Mouse (Mus musculus): Measurements from ENCODE around the gene Rpn1. TPM values are rescaled to one million over a fixed set of nuclear protein-coding genes. Genes with fewer than 3 reads are reported as not detected.

Gene Rpn1
- polyA plus RNA-seq (2015; fragmentation: Nextera tagmentation; extraction: Ambion mirVana): 310 and 326 TPM in 2 replicates

DNA sequence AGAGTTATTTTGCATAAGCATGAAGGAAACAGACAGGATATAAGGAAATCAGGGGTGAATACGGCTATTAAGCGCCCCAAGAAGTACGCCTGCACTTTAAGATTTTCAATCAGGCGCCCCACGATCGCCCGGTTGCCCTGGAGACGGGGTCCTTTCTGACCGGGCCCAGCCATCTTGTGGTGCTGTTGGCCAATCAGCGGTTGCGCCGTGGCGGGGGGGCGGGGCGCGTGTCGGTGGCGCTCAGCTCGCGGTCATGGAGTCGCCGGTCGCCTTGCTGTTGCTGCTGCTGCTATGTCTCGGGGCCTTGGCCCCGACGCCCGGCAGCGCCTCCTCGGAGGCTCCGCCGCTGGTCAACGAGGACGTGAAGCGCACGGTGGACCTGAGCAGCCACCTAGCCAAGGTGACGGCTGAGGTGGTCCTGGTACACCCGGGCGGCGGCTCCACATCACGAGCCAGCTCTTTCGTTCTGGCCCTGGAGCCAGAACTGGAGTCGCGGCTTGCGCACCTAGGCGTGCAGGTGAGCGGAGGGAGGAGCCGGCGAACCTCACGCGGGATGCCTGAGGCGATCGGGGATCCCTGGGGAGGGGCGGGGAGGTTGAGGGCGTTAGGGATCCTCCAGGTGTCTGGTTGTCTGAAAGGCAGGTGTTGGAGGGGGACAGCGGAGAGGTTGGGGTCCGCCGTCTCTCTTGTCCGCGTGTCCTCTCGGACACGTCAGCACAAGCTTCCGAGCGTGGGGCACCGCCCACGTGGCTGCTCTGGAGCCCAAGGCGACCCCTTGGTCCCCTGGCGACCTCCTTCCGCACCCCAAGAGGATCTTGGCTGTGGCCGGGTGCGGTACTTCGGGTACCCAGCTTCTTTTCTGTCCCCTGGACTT is at the start of gene Rpn1:
Gene Rpn1 (plus strand): TSS at position 205 of the 874 bp plus-strand sequence.
- Histone ChIP-seq H3K4me1 (peaks cover 30% of the 10 kb centered on the region), H3K9ac (peak within 1 kb of the TSS; percentile 97), H3K4me2 (peak within 1 kb of the TSS; percentile 91), H3K4me3 (peak within 1 kb of the TSS; percentile 97), H3K36me3 (replicated peaks) (0 out of 2 replicates have a peak, but pooled peaks cover 5% of the 10 kb centered on the region), H3K27ac (peak within 1 kb of the TSS; percentile 87), H3K27me3 (replicated peaks) (no peaks in the 10 kb centered on the region), H3K9me3 (no peaks in the 10 kb centered on the region)
- peak; percentile 98 for ATAC-seq (replicated peaks)
- WGBS: 0% methylated on average over 71 of the region's 71 CpGs

DNA sequence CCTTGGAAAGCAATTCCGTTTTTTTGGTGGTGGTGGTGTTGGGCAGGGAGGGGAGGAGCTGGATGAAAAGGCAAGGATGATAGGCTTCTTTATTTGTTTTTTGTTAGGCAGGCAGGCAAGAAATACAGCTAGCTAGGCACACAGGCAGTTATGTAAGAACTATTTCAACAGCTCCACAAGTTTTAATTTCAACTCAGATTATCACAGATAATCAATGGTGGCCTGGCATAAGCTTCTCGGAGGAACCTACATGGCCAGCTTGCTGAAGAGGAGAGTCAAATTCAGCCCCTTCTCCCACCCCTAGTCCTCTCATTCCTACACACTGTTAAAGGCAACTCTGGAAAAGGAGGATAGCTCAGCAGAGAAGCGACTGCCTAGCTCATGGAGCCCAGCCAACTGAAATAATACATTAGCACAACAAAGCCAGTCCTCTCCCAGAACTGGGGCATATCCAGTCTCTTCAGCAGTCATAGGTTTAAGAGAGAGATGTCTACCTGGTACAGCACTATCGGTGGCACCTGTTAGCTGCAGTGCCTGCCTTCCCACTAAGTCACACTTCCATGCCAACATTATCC is 46.7 kb upstream of the Rpn1 start:
- H3K36me3 ChIP-seq (replicated peaks): 0 out of 2 replicates have a peak, but pooled peaks cover 5% of the 10 kb centered on the region
- H3K4me2 ChIP-seq: no peak overlapping the region
- ATAC-seq (replicated peaks): no peak
- no peak overlapping the region for H3K4me3 ChIP-seq
- 75% methylated on average over 4 of the region's 4 CpGs for WGBS
- no peaks in the 10 kb centered on the region for H3K27me3 ChIP-seq (replicated peaks)
- H3K9ac ChIP-seq: no peak overlapping the region
- no peak overlapping the region for H3K27ac ChIP-seq
- no peaks in the 10 kb centered on the region for H3K9me3 ChIP-seq
- H3K4me1 ChIP-seq: peaks cover 18% of the 10 kb centered on the region

DNA sequence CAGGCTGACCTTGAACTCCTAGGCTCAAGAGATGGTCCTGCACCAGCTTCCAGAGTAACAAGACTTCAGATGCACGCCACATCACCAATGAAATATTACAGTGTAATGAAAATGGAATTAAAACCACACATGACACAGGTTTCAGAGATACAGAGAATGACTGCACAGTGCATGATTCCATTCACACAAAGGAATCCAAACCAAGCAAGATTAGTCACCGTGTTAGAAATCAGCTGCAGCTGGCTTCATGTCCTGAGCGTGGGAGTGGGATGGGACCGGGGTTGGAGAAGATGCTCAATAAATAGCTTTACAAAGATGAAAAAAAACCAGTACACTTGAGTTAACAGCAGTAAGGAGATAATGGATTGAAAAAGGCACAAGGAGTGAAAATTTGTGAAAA is 44.9 kb upstream of the Rpn1 start:
- Histone ChIP-seq H3K4me2 (no peak overlapping the region), H3K9ac (no peak overlapping the region), H3K4me3 (no peak overlapping the region), H3K27me3 (replicated peaks) (no peaks in the 10 kb centered on the region), H3K4me1 (peaks cover 37% of the 10 kb centered on the region), H3K27ac (no peak overlapping the region), H3K36me3 (replicated peaks) (0 out of 2 replicates have a peak, but pooled peaks cover 5% of the 10 kb centered on the region), H3K9me3 (no peaks in the 10 kb centered on the region)
- 95% methylated on average over 4 of the region's 4 CpGs for WGBS
- ATAC-seq (replicated peaks): no peak

DNA sequence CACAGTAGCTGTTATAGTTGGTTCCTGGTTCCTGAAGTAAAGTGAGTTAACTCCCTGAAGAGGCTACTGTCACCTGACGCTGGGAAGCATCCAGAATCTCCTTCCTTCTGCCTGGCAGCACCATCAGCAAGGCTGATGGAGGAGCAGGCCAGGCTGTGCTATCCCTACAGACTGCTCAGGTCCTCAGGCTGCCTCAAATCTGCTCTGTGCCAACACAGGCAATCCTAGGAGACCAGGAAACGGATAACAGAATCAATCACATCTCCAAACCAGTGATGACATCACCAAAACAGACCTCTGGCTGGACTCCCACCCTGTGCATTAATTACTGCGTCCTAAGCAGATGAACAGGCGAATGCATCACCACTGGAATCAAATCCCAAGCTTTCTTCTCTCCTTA is 43.1 kb upstream of the Rpn1 start:
- no peak for ATAC-seq (replicated peaks)
- Histone ChIP-seq H3K4me3 (no peak overlapping the region), H3K9me3 (no peaks in the 10 kb centered on the region), H3K36me3 (replicated peaks) (0 out of 2 replicates have a peak, but pooled peaks cover 5% of the 10 kb centered on the region), H3K4me2 (no peak overlapping the region), H3K4me1 (peaks cover 37% of the 10 kb centered on the region), H3K27me3 (replicated peaks) (no peaks in the 10 kb centered on the region), H3K27ac (no peak overlapping the region), H3K9ac (no peak overlapping the region)
- 78% methylated on average over 4 of the region's 4 CpGs for WGBS

DNA sequence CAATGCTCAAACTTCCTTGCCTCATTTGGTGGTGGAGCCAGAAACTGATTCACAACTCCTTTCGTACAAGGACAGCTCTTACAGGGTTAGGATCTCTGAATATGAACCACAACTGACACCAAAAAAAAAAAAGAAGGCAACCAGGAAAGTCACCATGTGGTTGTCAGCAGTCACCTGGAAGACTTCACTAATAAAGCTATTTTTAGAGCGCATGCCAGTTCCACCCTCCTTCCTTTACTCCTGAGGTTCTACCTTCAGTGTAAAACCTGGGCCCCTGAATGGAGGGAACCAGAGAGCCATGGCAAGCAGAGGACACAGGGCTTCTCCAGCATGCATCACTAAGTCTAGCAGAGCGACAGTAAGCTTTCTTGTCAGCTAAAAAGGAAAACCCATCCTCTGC is 41.9 kb upstream of the Rpn1 start:
- H3K36me3 ChIP-seq (replicated peaks): 0 out of 2 replicates have a peak, but pooled peaks cover 5% of the 10 kb centered on the region
- H3K4me2 ChIP-seq: no peak overlapping the region
- H3K9me3 ChIP-seq: no peaks in the 10 kb centered on the region
- 0 out of 2 replicates have a peak, but pooled peaks cover 3% of the 10 kb centered on the region for H3K27me3 ChIP-seq (replicated peaks)
- H3K27ac ChIP-seq: no peak overlapping the region
- H3K4me3 ChIP-seq: no peak overlapping the region
- ATAC-seq (replicated peaks): no peak
- H3K9ac ChIP-seq: no peak overlapping the region
- 92% methylated on average over 3 of the region's 3 CpGs for WGBS
- H3K4me1 ChIP-seq: peaks cover 37% of the 10 kb centered on the region

DNA sequence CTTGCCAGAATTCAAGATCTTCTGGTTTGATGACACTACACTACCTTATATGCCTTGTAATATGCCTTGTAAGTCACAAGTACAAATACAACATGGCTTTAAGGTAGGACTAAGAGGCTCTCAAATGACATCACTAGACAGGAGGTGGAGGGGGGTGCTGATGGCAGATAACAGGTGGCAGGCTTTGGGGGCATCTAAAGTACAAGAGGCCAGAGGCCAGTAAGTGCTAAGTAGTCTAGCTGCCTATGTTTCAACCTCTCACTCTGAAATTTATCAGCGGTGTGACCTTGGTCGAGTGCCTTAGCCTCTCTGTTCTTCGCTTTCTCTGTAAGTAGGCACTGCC is 40.1 kb upstream of the Rpn1 start:
- Histone ChIP-seq H3K4me3 (peak overlapping the region; percentile 93), H3K9ac (peak overlapping the region; percentile 93), H3K36me3 (replicated peaks) (0 out of 2 replicates have a peak, but pooled peaks cover 2% of the 10 kb centered on the region), H3K4me1 (peaks cover 34% of the 10 kb centered on the region), H3K4me2 (peak overlapping the region; percentile 94), H3K27me3 (replicated peaks) (0 out of 2 replicates have a peak, but pooled peaks cover 13% of the 10 kb centered on the region), H3K9me3 (no peaks in the 10 kb centered on the region), H3K27ac (peak overlapping the region; percentile 89; the same call in 1 of the 2 replicates)
- 3% methylated on average over 3 of the region's 3 CpGs for WGBS
- no peak for ATAC-seq (replicated peaks)

DNA sequence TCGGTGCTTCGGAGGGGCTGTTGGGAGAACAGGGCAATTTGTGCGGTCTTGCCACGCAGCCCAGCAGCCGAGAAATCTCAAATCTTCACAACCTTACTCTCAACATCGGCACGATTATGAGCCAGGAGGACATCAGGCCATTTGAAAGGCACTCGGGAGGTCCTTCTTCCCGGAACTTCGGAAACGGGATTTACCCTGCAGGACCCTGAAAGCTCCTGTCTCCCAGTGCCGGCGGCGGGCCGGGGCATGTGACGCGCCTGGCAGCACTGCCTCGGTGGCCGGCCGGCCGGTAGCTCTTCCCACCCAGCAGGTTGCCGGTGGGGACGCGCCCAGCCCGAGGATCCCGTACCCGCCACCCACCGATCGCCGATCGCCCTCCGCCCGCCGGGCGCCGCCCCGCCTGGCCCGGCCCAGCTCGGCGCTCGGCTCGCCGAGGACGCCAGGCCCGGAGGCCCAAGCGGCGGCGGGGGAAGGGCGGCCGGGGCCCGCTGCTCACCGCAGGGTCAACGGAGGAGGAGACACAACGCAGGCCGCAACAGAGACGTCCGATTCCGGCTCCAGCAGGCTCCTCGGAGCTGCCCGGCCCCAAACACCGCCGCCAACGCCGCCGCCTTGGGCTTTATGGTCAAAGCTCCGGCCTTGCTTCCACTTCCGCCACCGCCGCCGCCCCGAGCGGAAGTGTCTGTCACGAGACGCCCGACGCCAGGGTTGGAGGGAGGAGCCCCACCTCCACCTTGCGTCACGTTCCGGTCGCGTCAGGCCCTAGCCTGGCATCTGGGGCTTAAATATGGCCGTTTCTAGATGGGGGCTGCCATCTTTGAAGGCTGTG is 39.5 kb upstream of the Rpn1 start, which contains the start of gene Rab7:
Gene Rab7 (minus strand): TSS at position 694 of the 829 bp plus-strand sequence.
- Histone ChIP-seq H3K4me2 (peak within 1 kb of the TSS; percentile 94), H3K9me3 (no peaks in the 10 kb centered on the region), H3K4me1 (peaks cover 34% of the 10 kb centered on the region), H3K9ac (peak within 1 kb of the TSS; percentile 93), H3K27me3 (replicated peaks) (0 out of 2 replicates have a peak, but pooled peaks cover 14% of the 10 kb centered on the region), H3K27ac (peak within 1 kb of the TSS; percentile 89), H3K36me3 (replicated peaks) (0 out of 2 replicates have a peak, but pooled peaks cover 2% of the 10 kb centered on the region), H3K4me3 (peak within 1 kb of the TSS; percentile 93)
- peak; percentile 99 for ATAC-seq (replicated peaks)
- under 1% methylated on average over 82 of the region's 82 CpGs for WGBS

DNA sequence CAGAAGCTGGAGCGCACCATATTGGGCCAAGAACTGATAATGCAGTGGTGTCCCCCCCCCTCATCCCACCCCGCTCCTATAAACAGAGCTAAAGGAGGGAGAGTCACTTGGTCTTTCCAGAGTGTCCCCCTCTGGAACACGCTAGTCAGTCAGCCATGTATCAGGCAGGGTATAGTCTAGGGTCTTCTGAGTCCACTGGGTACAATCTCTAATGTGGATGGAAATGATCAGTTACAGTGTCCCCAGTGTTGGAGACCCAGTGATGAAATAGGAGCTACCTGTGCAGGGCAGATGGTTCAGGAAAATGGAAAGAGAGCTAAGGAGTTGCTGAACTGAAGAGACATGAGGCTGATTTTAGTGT is 38.9 kb upstream of the Rpn1 start:
- H3K4me3 ChIP-seq: peak overlapping the region; percentile 93
- H3K4me2 ChIP-seq: peak overlapping the region; percentile 22
- H3K27me3 ChIP-seq (replicated peaks): peaks cover 17% of the 10 kb centered on the region
- H3K4me1 ChIP-seq: peaks cover 34% of the 10 kb centered on the region
- peak overlapping the region; percentile 51 for H3K27ac ChIP-seq
- no peak for ATAC-seq (replicated peaks)
- no peaks in the 10 kb centered on the region for H3K9me3 ChIP-seq
- H3K9ac ChIP-seq: no peak overlapping the region
- WGBS: 29% methylated on average over 3 of the region's 3 CpGs
- H3K36me3 ChIP-seq (replicated peaks): 0 out of 2 replicates have a peak, but pooled peaks cover 2% of the 10 kb centered on the region

DNA sequence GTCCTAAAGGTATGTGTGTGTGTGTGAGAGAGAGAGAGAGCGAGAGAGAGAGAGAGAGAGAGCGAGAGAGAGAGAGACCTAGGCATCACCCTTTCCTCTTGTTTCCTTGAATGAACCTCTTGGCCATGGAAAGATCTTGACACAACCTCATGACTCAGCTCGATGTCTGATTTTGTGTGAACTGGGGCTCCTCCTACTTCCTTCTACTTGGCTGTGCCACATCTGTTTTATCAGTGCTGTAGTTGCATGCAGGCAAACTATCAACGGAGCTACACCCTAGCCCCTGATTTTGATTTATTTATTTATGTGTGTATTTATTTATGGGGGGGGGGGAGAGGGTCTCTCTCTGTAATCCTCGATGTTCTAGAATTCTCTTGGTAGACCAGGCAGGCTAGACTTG is 36.4 kb upstream of the Rpn1 start:
- peaks cover 16% of the 10 kb centered on the region for H3K4me1 ChIP-seq
- ATAC-seq (replicated peaks): no peak
- no peak overlapping the region for H3K9ac ChIP-seq
- no peak overlapping the region for H3K27ac ChIP-seq
- 87% methylated on average over 5 of the region's 5 CpGs for WGBS
- no peaks in the 10 kb centered on the region for H3K36me3 ChIP-seq (replicated peaks)
- H3K4me3 ChIP-seq: no peak overlapping the region
- peaks cover 23% of the 10 kb centered on the region for H3K27me3 ChIP-seq (replicated peaks)
- H3K9me3 ChIP-seq: no peaks in the 10 kb centered on the region
- H3K4me2 ChIP-seq: no peak overlapping the region

DNA sequence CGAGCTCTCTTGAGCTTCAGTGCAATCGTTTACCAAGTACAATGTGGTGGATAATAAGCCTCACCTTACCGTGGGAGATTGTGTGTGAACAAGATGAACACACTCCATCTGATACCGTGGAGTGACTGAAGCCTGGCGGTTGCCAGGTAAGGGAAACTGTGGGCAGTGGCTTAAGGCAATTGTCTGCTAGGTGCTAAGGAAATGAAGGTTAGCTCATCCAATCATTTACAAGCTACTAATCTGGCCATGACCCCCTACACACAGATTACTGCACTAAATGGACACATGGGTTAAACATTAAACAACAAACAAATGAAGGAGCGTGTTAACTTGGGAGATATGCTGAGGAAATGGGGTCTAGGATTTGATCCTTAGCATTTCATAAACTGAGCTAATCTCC is 35.3 kb upstream of the Rpn1 start:
- H3K4me3 ChIP-seq: no peak overlapping the region
- peaks cover 5% of the 10 kb centered on the region for H3K4me1 ChIP-seq
- no peak overlapping the region for H3K4me2 ChIP-seq
- H3K9me3 ChIP-seq: no peaks in the 10 kb centered on the region
- WGBS: 79% methylated on average over 6 of the region's 6 CpGs
- peaks cover 23% of the 10 kb centered on the region for H3K27me3 ChIP-seq (replicated peaks)
- no peak overlapping the region for H3K9ac ChIP-seq
- H3K27ac ChIP-seq: no peak overlapping the region
- no peak for ATAC-seq (replicated peaks)
- no peaks in the 10 kb centered on the region for H3K36me3 ChIP-seq (replicated peaks)

DNA sequence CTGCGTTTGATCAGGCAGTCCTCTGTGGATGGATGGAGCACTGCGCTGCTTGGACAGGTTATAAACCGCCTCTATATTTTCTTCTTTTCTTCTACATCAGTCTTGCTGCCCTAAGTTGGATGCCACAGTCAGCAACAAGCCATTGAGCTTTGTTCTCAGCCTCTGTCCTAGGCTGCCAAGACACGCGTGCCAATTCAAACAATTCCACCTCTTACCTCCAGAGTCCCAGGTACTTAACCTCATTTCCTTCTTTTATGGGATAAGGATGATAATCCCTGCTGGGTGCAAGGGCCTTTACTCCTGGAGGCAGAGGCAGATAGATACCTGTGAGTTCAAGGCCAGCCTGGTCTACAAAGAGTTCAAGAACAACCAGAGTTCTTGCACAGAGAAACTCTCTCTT is 33.1 kb upstream of the Rpn1 start:
- no peaks in the 10 kb centered on the region for H3K4me1 ChIP-seq
- H3K9me3 ChIP-seq: no peaks in the 10 kb centered on the region
- H3K9ac ChIP-seq: no peak overlapping the region
- no peak overlapping the region for H3K4me3 ChIP-seq
- no peaks in the 10 kb centered on the region for H3K36me3 ChIP-seq (replicated peaks)
- peaks cover 23% of the 10 kb centered on the region for H3K27me3 ChIP-seq (replicated peaks)
- no peak for ATAC-seq (replicated peaks)
- H3K4me2 ChIP-seq: no peak overlapping the region
- no peak overlapping the region for H3K27ac ChIP-seq
- WGBS: 91% methylated on average over 5 of the region's 5 CpGs

Data from midbrain, embryonic 15.5 days (tissue).